26 mouse cellular contexts compared by ENCODE assay signal in genomic region chr11:44709869-44710460, GRCm38 (mm10).
DNase-seq lines count a peak whose midpoint lies in the region; ATAC-seq and TF ChIP-seq lines count a peak whose summit lies in the region.
"Had no signal": no experiment of that assay in that cellular context is flagged by ENCODE, and none has a peak within 500 bp of the region (broad histone marks: within the 10 kb centered on the region; RNA-seq: fewer than 3 reads in every experiment).

No protein-coding gene starts in this region.

- no peaks in the 10 kb centered on the region for H3K9me3 ChIP-seq in heart, embryonic 10.5 days
- no peaks in the 10 kb centered on the region for H3K9me3 ChIP-seq in limb, embryonic 13.5 days
- no peaks in the 10 kb centered on the region for H3K9me3 ChIP-seq in limb, embryonic 10.5 days (replicated peaks)
- no peaks in the 10 kb centered on the region for H3K9me3 ChIP-seq in embryonic facial prominence, embryonic 12.5 days
- H3K9me3 ChIP-seq: forebrain, embryonic 15.5 days; heart, embryonic 15.5 days; limb, embryonic 15.5 days; liver, embryonic 15.5 days; lung, embryonic 15.5 days; megakaryocyte, embryonic 14.5 days; stomach, embryonic 15.5 days had no signal

- peaks cover 16% of the 10 kb centered on the region; the same call in 1 of the 2 replicates for H3K4me1 ChIP-seq in heart, embryonic 10.5 days
- peaks cover 29% of the 10 kb centered on the region for H3K4me1 ChIP-seq in limb, embryonic 13.5 days
- H3K4me1 ChIP-seq in limb, embryonic 10.5 days: peaks cover 31% of the 10 kb centered on the region
- peaks cover 19% of the 10 kb centered on the region for H3K4me1 ChIP-seq in embryonic facial prominence, embryonic 12.5 days
- H3K4me1 ChIP-seq in cerebellum, adult 2 months (ENCODE audit: control insufficient read depth, insufficient read depth, low read length): no peaks in the 10 kb centered on the region
- H3K4me1 ChIP-seq: liver, embryonic 15.5 days; megakaryocyte, embryonic 14.5 days had no signal

- H3K27me3 ChIP-seq in heart, embryonic 10.5 days (ENCODE audit: insufficient read depth, poor library complexity, severe bottlenecking): no peaks in the 10 kb centered on the region
- H3K27me3 ChIP-seq in limb, embryonic 13.5 days: no peaks in the 10 kb centered on the region
- no peaks in the 10 kb centered on the region for H3K27me3 ChIP-seq in limb, embryonic 10.5 days (ENCODE audit: low read depth, poor library complexity, severe bottlenecking)
- no peaks in the 10 kb centered on the region for H3K27me3 ChIP-seq in embryonic facial prominence, embryonic 12.5 days
- H3K27me3 ChIP-seq in cerebellum, adult 2 months (ENCODE audit: control insufficient read depth, insufficient read depth, low read length): no peaks in the 10 kb centered on the region
- H3K27me3 ChIP-seq: heart, embryonic 15.5 days; limb, embryonic 15.5 days; liver, embryonic 15.5 days; lung, embryonic 15.5 days; megakaryocyte, embryonic 14.5 days; stomach, embryonic 15.5 days had no signal

- no peak overlapping the region for H3K9ac ChIP-seq in limb, embryonic 13.5 days
- H3K9ac ChIP-seq in embryonic facial prominence, embryonic 12.5 days: no peak overlapping the region
- H3K9ac ChIP-seq: forebrain, embryonic 15.5 days; heart, embryonic 15.5 days; limb, embryonic 15.5 days; liver, embryonic 15.5 days; lung, embryonic 15.5 days; stomach, embryonic 15.5 days had no signal

- WGBS in heart, embryonic 10.5 days: 78% methylated on average over 6 of the region's 6 CpGs
- 77% methylated on average over 6 of the region's 6 CpGs for WGBS in limb, embryonic 13.5 days
- 82% methylated on average over 6 of the region's 6 CpGs for WGBS in limb, embryonic 10.5 days
- 72% methylated on average over 6 of the region's 6 CpGs for WGBS in embryonic facial prominence, embryonic 12.5 days
- 93% methylated on average over 6 of the region's 6 CpGs for WGBS in cerebellum, adult 2 months

- H3K4me3 ChIP-seq in heart, embryonic 10.5 days: no peak overlapping the region
- H3K4me3 ChIP-seq in limb, embryonic 13.5 days: no peak overlapping the region
- H3K4me3 ChIP-seq in limb, embryonic 10.5 days: no peak overlapping the region
- H3K4me3 ChIP-seq in embryonic facial prominence, embryonic 12.5 days: no peak overlapping the region
- no peak overlapping the region for H3K4me3 ChIP-seq in cerebellum, adult 2 months (replicated peaks; ENCODE audit: insufficient read depth, low read depth, low read length)
- H3K4me3 ChIP-seq: forebrain, embryonic 15.5 days; heart, embryonic 15.5 days; limb, embryonic 15.5 days; liver, embryonic 15.5 days; lung, embryonic 15.5 days; megakaryocyte, embryonic 14.5 days; stomach, embryonic 15.5 days had no signal

- no peak for ATAC-seq in limb, embryonic 13.5 days (ENCODE audit: low FRiP score, low read depth)
- no peak for ATAC-seq in embryonic facial prominence, embryonic 12.5 days (ENCODE audit: insufficient number of reproducible peaks, insufficient read depth, low FRiP score, low TSS enrichment)
- ATAC-seq: activated CD4-positive, CD25-positive, alpha-beta regulatory T cell, adult 4 months; forebrain, embryonic 15.5 days; inflammation-experienced regulatory T-cells, adult 6 months had no signal

- intact Hi-C loops in heart, postnatal 36 days (cut with DNase I): loop anchor here (5.0 kb wide), 2 partner anchors 37 to 267 kb away; no protein-coding TSS in a partner anchor

- H3K36me3 ChIP-seq in heart, embryonic 10.5 days: no peaks in the 10 kb centered on the region
- no peaks in the 10 kb centered on the region for H3K36me3 ChIP-seq in limb, embryonic 13.5 days
- no peaks in the 10 kb centered on the region for H3K36me3 ChIP-seq in limb, embryonic 10.5 days
- no peaks in the 10 kb centered on the region for H3K36me3 ChIP-seq in embryonic facial prominence, embryonic 12.5 days
- H3K36me3 ChIP-seq: forebrain, embryonic 15.5 days; heart, embryonic 15.5 days; limb, embryonic 15.5 days; liver, embryonic 15.5 days; lung, embryonic 15.5 days; stomach, embryonic 15.5 days had no signal

- no peak for TF ChIP-seq POLR2A in cerebellum, adult 2 months (IDR thresholded peaks at IDR 0.05; ENCODE audit: borderline replicate concordance, insufficient read depth, low read length)

- DNase-seq in heart, embryonic 10.5 days (ENCODE audit: low spot score): peak; percentile 30
- no peak for DNase-seq in heart, postnatal 36 days
- no peak for DNase-seq in limb, embryonic 10.5 days (ENCODE audit: low spot score)
- DNase-seq in B cell, adult 2 months: peak; percentile 26 to 31
- DNase-seq in layer of hippocampus, adult 11-12 months (ENCODE audit: low spot score): no peak
- no peak for DNase-seq in cerebellum, adult 2 months
- DNase-seq: adrenal gland, adult 8-10 months; cerebellum, adult 18-20 months; cerebellum, postnatal 25 days; kidney, adult 2 months; kidney, postnatal 25 days; layer of hippocampus, postnatal 36 days; lung, postnatal 36 days; midbrain, embryonic 14.5 days; thymus, postnatal 36 days had no signal

- H3K4me2 ChIP-seq in limb, embryonic 13.5 days (replicated peaks): no peak overlapping the region
- no peak overlapping the region for H3K4me2 ChIP-seq in embryonic facial prominence, embryonic 12.5 days (replicated peaks)
- H3K4me2 ChIP-seq: forebrain, embryonic 15.5 days; heart, embryonic 15.5 days; limb, embryonic 15.5 days; liver, embryonic 15.5 days; lung, embryonic 15.5 days; stomach, embryonic 15.5 days had no signal

- no peak for TF ChIP-seq CTCF in cerebellum, adult 2 months (IDR thresholded peaks at IDR 0.05; ENCODE audit: borderline replicate concordance, insufficient read depth, low read depth, low read length)

- 0 out of 2 replicates have a peak overlapping the region, but pooled peaks have one; percentile 16 for H3K27ac ChIP-seq in heart, embryonic 10.5 days
- peak overlapping the region; percentile 48; the same call in 1 of the 2 replicates for H3K27ac ChIP-seq in limb, embryonic 13.5 days
- no peak overlapping the region; the same call in 1 of the 2 replicates for H3K27ac ChIP-seq in limb, embryonic 10.5 days
- 0 out of 2 replicates have a peak overlapping the region, but pooled peaks have one; percentile 12 for H3K27ac ChIP-seq in embryonic facial prominence, embryonic 12.5 days
- no peak overlapping the region for H3K27ac ChIP-seq in cerebellum, adult 2 months (ENCODE audit: insufficient read depth, low read length)
- H3K27ac ChIP-seq: forebrain, embryonic 15.5 days; heart, embryonic 15.5 days; limb, embryonic 15.5 days; liver, embryonic 15.5 days; lung, embryonic 15.5 days; stomach, embryonic 15.5 days had no signal

Comparison
In these comparisons a context has a peak if more than half of its experiments do, and no peak if none do; other contexts are left out.
1. DNase-seq: peak in heart, embryonic 10.5 days (single experiment) and B cell, adult 2 months (2 of 2); none in heart, postnatal 36 days (0 of 2), limb, embryonic 10.5 days (single experiment), layer of hippocampus, adult 11-12 months (single experiment) and cerebellum, adult 2 months (0 of 2).
2. H3K27ac ChIP-seq: peak in heart, embryonic 10.5 days (single experiment), limb, embryonic 13.5 days (single experiment) and embryonic facial prominence, embryonic 12.5 days (single experiment); none in limb, embryonic 10.5 days (single experiment) and cerebellum, adult 2 months (single experiment).